Mouse (Mus musculus): ENCODE results near the gene Hmgn3. TPM values are rescaled to one million over a fixed set of nuclear protein-coding genes. Genes with fewer than 3 reads are reported as not detected.

Gene Hmgn3
- polyA plus RNA-seq, 1 experiment from 2014 or later: 140 TPM

- no peak overlapping the region for H3K27ac ChIP-seq (ENCODE audit: low read depth, low read length)
- ATAC-seq (ENCODE audit: low FRiP score) (no peak), DNase-seq (ENCODE audit: low spot score) (no peak)
- H3K4me3 ChIP-seq (ENCODE audit: low read depth, low read length): no peak overlapping the region
- H3K4me2 ChIP-seq (replicated peaks; ENCODE audit: low read depth, low read length): no peak overlapping the region
- H3K9me3 ChIP-seq (ENCODE audit: control insufficient read depth, low read length): no peaks in the 10 kb centered on the region
- 74% methylated on average over 7 of the region's 7 CpGs for WGBS
- no peak overlapping the region for H3K9ac ChIP-seq (ENCODE audit: low read depth, low read length)
- H3K4me1 ChIP-seq (replicated peaks; ENCODE audit: control insufficient read depth, insufficient read depth, low read length): no peaks in the 10 kb centered on the region
- H3K36me3 ChIP-seq (ENCODE audit: control insufficient read depth, insufficient read depth, low read length): no peaks in the 10 kb centered on the region
- no peaks in the 10 kb centered on the region for H3K27me3 ChIP-seq (ENCODE audit: control insufficient read depth, insufficient read depth, low read length)
Observed at GRCm38 (mm10) chr9:83083790-83084469, 62.6 kb downstream of the Hmgn3 start.

- Histone ChIP-seq H3K36me3 (ENCODE audit: control insufficient read depth, insufficient read depth, low read length) (no peaks in the 10 kb centered on the region), H3K27me3 (ENCODE audit: control insufficient read depth, insufficient read depth, low read length) (no peaks in the 10 kb centered on the region), H3K9ac (ENCODE audit: low read depth, low read length) (no peak overlapping the region), H3K4me2 (replicated peaks; ENCODE audit: low read depth, low read length) (no peak overlapping the region), H3K27ac (ENCODE audit: low read depth, low read length) (no peak overlapping the region), H3K9me3 (ENCODE audit: control insufficient read depth, low read length) (no peaks in the 10 kb centered on the region), H3K4me1 (replicated peaks; ENCODE audit: control insufficient read depth, insufficient read depth, low read length) (no peaks in the 10 kb centered on the region), H3K4me3 (ENCODE audit: low read depth, low read length) (no peak overlapping the region)
- ATAC-seq (ENCODE audit: low FRiP score) (no peak), DNase-seq (ENCODE audit: low spot score) (no peak)
- WGBS: 69% methylated on average over 5 of the region's 5 CpGs
Observed at GRCm38 (mm10) chr9:83083091-83083490, 63.4 kb downstream of the Hmgn3 start.

GRCm38 (mm10) chr9:83082296-83082695 is 64.2 kb downstream of the Hmgn3 start:
- Histone ChIP-seq H3K9ac (ENCODE audit: low read depth, low read length) (no peak overlapping the region), H3K4me1 (replicated peaks; ENCODE audit: control insufficient read depth, insufficient read depth, low read length) (no peaks in the 10 kb centered on the region), H3K4me2 (replicated peaks; ENCODE audit: low read depth, low read length) (no peak overlapping the region), H3K9me3 (ENCODE audit: control insufficient read depth, low read length) (no peaks in the 10 kb centered on the region), H3K27me3 (ENCODE audit: control insufficient read depth, insufficient read depth, low read length) (no peaks in the 10 kb centered on the region), H3K4me3 (ENCODE audit: low read depth, low read length) (no peak overlapping the region), H3K36me3 (ENCODE audit: control insufficient read depth, insufficient read depth, low read length) (no peaks in the 10 kb centered on the region), H3K27ac (ENCODE audit: low read depth, low read length) (no peak overlapping the region)
- ATAC-seq (ENCODE audit: low FRiP score): no peak
- 89% methylated on average over 6 of the region's 6 CpGs for WGBS
- DNase-seq (ENCODE audit: low spot score): no peak

GRCm38 (mm10) chr9:83079724-83080123 is 66.8 kb downstream of the Hmgn3 start:
- H3K4me3 ChIP-seq (ENCODE audit: low read depth, low read length): no peak overlapping the region
- ATAC-seq (ENCODE audit: low FRiP score) (no peak), DNase-seq (ENCODE audit: low spot score) (no peak)
- no peaks in the 10 kb centered on the region for H3K36me3 ChIP-seq (ENCODE audit: control insufficient read depth, insufficient read depth, low read length)
- 92% methylated on average over 3 of the region's 3 CpGs for WGBS
- H3K27me3 ChIP-seq (ENCODE audit: control insufficient read depth, insufficient read depth, low read length): no peaks in the 10 kb centered on the region
- no peaks in the 10 kb centered on the region for H3K9me3 ChIP-seq (ENCODE audit: control insufficient read depth, low read length)
- H3K9ac ChIP-seq (ENCODE audit: low read depth, low read length): no peak overlapping the region
- no peaks in the 10 kb centered on the region for H3K4me1 ChIP-seq (replicated peaks; ENCODE audit: control insufficient read depth, insufficient read depth, low read length)
- H3K4me2 ChIP-seq (replicated peaks; ENCODE audit: low read depth, low read length): no peak overlapping the region
- no peak overlapping the region for H3K27ac ChIP-seq (ENCODE audit: low read depth, low read length)

GRCm38 (mm10) chr9:83068246-83068645 is 78.2 kb downstream of the Hmgn3 start:
- Histone ChIP-seq H3K27me3 (ENCODE audit: control insufficient read depth, insufficient read depth, low read length) (no peaks in the 10 kb centered on the region), H3K27ac (ENCODE audit: low read depth, low read length) (no peak overlapping the region), H3K36me3 (ENCODE audit: control insufficient read depth, insufficient read depth, low read length) (no peaks in the 10 kb centered on the region), H3K4me1 (replicated peaks; ENCODE audit: control insufficient read depth, insufficient read depth, low read length) (no peaks in the 10 kb centered on the region), H3K9ac (ENCODE audit: low read depth, low read length) (no peak overlapping the region), H3K9me3 (ENCODE audit: control insufficient read depth, low read length) (no peaks in the 10 kb centered on the region), H3K4me2 (replicated peaks; ENCODE audit: low read depth, low read length) (no peak overlapping the region), H3K4me3 (ENCODE audit: low read depth, low read length) (no peak overlapping the region)
- ATAC-seq (ENCODE audit: low FRiP score) (no peak), DNase-seq (ENCODE audit: low spot score) (no peak)
- WGBS: 84% methylated on average over 5 of the region's 5 CpGs

DNA sequence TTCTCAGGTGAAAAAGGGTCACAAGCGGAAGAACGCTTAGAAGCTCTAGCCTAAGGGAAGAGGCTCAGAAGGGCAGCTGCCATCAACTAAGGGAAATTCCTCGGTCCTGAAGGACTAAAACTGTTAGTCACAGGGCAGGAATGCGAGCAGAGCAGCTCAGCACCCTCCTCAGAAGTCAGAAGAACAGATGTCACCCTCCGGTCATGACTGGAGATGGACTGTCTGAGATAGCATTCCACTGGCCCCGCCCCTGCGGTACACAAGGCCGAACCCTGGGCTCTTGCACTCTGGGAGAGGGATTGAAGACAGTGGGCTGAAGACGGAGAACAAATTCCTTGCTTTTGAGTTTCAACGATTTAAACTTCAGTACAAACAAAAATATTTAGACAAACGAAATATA is 85.2 kb downstream of the Hmgn3 start:
- ATAC-seq (ENCODE audit: low FRiP score) (no peak), DNase-seq (ENCODE audit: low spot score) (no peak)
- Histone ChIP-seq H3K36me3 (ENCODE audit: control insufficient read depth, insufficient read depth, low read length) (no peaks in the 10 kb centered on the region), H3K27ac (ENCODE audit: low read depth, low read length) (no peak overlapping the region), H3K4me1 (replicated peaks; ENCODE audit: control insufficient read depth, insufficient read depth, low read length) (no peaks in the 10 kb centered on the region), H3K4me2 (replicated peaks; ENCODE audit: low read depth, low read length) (no peak overlapping the region), H3K4me3 (ENCODE audit: low read depth, low read length) (no peak overlapping the region), H3K9me3 (ENCODE audit: control insufficient read depth, low read length) (no peaks in the 10 kb centered on the region), H3K27me3 (ENCODE audit: control insufficient read depth, insufficient read depth, low read length) (no peaks in the 10 kb centered on the region), H3K9ac (ENCODE audit: low read depth, low read length) (no peak overlapping the region)
- WGBS: 77% methylated on average over 11 of the region's 11 CpGs

Other genes starting within 250 kb of the Hmgn3 start
- 141 TPM in 2 replicates for gene Phip, start 171.2 kb downstream of the Hmgn3 start, polyA plus RNA-seq (2014; fragmentation: Nextera tagmentation; extraction: Ambion mirVana)

All from hindbrain, embryonic 11.5 days (tissue).